Mouse (Mus musculus) heart, adult 18-20 months (tissue): ENCODE measurements at regions not wholly inside any gene's neighbourhood (a gene's known extent, or its start where the extent isn't known, plus 50 kb on each side); places are given as distances from the start of the nearest gene placed in this dataset.

Source experiments
- DNase-seq, 2 experiments: peaks; one replicate each; pipeline ENCODE4 v3.0.0; 2021 to 2022; ENCODE audit warnings: mixed read lengths in 1 of 2

DNA sequence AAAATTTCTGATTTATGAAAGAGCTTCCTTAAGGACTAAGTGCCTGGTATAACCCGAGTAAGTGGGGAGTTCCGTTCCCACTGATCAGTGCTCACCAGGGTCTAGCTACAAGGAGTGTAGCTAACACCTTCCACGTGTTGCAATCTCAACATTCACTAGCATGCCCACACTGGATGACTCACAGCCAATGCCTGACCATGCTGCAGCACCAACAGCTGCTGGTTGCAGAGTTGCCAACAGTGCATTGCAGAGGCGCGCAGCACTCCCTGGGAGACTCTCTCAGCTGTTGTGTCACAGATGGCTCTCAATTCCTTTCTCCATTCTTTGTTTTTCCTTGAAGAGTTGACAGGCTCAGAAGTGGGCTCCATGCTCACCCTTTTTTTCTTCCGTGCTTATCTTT lies 787.5 kb upstream of the Tenm3 start:
- DNase-seq = no peak

DNA sequence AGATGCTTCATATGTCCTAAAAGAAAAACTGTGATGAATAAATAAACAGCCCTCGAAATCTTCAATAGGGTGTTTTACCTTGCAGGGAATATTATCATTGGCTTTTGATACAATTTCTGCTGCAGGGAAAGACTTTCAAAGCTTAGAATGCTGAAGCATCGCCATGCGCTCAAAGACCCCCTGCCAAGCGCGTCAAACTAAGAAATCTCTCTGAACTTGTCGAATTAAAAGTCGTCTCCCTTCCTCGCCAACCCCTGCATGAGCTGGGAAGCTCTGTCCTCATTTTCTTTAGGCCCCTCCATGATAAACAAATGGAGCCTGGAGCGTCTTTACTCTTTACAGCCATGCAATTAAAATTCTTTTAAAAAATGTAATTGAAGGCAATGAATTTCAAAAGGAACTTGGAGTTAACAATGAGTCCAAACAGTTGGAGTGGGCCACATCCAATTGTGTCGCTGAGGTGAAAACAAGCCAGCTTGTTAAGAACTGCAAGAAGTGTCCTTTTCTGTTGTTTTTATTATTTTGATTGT lies 784.3 kb upstream of the Tenm3 start:
- DNase-seq = no peak

DNA sequence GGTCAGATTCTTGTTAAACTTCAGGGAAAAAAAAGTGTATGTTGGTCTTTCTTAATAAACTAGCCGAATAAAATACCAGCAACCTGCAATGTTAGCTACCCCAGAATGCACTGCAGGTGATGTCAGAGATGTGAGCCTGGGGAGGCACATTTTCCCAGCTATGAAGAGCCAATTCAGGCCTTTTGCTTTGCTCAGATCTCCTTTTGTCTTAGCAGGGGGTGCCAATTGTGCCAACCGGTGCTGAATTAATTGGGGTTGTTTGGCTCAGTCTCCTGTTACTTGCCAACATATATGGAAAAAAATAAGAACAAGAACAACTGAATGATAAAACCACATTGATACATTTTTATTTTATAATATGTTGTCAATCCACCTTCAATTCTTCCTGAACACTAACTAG lies 751.8 kb upstream of the Tenm3 start:
- no peak for DNase-seq

DNA sequence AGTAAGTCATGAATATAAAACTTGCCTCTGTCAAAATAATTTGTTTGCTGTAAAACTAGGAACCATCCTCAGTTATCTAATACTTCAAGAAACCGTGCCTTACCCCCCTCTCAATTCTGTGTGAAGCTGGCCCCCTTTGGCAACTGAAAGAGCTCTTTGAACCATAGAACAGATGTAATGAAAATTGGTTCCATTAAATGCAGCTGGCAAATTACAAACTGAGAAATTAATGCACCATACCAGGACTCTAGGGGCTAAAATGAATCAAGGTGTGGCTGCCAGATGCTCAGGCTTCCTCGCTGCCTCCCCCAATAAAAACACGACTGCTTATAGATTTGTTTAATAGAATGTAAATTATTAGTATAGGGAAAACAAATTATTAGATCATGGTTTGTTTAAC lies 723.7 kb upstream of the Tenm3 start:
- no peak for DNase-seq

DNA sequence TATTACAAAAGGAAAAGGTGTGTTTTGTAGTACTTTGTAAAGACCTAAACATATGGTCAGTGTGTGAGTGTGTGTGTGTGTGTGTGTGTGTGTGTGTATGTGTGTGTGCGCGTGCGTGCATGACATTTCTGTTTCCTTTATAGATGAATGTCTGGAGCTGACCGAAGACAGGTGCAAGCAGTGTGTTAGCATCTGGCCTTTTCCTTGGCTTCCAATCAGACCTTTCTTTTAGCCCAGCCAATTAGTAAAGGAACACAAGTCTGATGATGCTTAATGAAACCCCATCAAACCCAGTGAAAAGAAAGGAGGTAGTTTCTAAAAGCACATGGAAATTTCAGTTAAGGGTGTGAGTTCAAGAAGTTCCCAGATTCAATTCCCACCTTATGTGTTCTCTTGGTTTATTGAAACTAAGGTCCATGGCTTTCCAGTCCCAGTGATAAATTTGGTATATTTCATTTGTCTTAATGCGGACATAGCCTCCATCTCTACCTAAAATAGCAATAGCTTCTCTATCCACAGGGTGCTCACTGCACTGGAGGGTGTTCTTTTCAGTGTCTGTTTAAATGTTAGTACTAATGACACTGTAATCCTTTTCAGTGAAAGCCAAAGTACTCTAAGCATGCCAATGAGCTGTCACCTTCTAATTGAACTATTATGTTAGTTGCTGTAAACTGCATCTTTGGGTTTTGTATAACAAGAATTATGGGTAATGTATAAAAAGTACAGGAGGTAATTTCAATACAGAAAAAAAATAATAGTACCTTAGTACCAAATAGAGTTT lies 719.9 kb upstream of the Tenm3 start:
- DNase-seq = no peak

DNA sequence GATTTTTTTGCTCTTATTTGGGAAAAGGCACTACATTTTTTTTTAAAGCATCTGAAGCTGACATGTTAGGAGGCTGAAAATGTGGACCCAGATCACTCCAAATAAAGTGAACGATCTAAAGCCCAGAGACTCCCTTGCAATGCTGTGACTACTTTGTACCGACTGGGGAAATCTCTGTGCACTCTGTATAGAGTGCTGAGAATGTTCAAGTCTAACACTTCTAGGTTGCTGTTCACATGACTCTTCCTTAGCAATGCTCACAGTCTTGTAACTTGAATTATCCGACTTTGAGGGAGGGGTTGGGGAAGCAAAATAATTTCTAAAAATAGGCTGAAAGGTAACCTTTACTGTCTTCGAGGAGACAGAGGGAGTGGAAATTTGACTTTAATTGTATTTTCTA lies 719.2 kb upstream of the Tenm3 start:
- no peak for DNase-seq

DNA sequence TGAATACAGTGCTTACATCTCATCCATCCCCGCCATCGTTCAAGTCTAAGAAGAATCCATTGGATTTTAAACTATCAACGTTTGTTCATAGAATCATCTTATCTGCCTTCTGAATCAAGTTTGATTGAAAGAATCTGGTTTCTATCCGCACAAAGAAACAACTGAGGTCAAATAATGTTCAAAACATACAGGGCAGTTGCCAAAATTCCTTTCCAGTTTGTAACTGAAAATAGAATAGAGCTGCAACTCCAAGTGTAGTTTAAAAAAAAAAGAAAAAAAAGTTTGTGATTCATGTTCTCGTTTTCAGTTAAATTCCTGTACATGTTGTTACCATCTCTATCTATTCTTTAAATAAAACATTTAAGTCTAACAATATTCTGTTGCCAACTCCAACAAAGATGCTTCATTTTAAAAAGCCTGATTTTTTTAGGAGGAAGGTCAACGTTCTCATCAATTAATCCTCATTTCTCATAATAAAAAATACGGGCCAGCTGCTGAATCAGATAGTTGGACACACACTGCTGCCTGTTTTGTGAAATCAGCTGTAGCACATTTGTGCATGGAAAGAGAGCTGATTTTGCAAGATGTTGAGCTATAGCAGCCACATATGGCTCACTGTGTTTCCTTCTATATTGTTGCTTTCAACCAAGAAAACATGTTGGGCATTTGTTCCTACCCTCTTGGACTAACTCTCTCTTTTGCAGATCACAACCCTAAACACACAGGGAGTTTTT lies 712.1 kb upstream of the Tenm3 start:
- DNase-seq = peak in 1 of 2 experiments; percentile 12

DNA sequence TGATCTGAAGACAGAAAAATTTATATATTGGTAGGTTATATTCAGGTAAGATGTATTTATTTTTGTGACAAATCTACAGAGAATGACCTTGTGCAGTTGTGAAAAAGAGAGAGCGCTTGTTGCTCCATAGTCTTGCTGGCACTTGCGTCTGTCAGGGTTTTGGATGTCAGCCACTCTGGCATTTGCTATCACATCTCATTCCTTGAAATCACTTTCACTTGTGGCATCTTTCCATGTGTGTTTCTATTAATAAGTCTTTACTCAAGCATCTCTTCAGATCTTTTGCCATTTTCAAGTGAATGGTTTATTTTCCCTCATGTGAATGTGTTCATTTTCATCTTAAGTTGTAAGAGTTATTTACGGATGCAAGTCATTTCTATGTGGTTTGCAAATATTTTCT lies 709.4 kb upstream of the Tenm3 start:
- peak; percentile 68 to 70 for DNase-seq

DNA sequence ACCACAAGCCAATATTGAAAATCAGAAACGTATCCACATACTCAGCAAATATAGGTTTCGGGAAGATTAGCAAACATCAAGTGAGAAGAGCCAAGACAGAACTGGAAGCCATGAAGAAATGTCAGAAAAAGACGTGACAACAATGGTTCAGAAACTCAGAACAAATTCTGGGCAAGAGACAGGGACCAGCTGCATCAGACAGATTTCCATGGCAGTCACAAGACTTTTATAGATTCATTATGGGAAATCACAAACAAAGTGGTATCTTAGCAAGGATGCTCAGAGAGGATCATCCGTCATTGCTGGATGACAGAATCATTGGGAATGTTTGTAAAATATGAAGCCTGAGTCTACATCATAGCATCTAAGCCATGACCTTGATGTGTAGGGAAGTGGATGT lies 699.6 kb upstream of the Tenm3 start:
- DNase-seq = no peak

DNA sequence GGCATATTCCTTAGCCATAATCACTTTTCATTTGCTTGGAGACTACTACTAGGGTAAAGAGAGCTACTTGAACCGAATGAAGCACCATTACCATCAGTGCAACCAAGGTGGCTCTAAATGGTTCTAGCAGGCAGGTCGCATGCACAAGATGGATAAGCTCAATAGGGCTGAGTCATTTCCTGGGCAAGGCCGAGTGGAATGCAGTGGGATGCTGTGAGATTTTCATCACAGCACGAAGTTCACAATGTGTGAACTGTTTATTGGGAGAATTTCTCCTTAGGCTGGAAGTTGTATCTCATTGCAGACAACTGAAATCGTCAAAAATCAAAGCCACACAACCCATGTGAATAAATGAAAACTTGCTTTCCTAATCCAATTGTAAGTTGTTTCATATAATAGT lies 697.6 kb upstream of the Tenm3 start:
- no peak for DNase-seq

DNA sequence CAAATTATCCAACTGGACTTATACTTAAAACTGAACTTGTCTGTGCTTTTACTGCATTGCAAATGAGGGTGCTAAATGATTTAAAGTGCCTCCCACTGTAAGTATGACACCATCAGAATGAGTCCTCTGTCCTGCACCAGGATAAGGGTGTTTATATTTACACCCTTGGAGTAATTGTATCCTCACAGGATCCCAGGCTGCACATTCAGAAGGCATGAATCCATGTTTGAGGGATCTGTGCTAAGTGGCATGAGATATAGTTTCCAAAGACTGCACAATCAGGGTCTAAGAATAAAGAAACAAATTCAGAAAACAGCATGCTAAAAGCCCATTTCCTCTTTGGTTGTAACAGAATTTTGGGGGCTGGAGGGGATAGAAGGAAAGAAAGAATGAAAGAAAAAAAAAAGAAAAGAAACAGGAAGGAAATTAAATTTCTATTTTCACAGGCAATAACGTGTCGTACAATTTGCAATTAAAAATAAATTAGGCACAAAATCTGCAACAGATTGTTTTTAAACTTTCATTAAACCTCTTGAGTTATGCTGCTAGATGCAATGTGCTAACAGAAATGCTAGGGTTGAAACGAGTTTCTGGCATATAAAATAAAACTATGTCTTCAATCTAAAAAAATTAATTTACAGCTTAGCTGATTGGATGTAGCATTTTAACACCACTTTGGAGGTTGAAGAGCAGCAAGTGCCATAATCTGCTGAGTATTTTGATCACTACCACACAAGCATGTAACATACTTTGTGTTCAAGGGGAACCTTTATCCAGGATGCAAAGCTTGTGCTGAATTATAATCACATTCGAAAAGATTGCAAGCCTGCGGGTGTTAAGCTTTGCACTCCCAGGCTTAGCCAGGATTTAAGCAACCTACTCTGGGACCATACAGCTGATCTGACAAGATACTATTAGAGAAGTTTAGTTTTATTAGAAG lies 689.9 kb upstream of the Tenm3 start:
- no peak for DNase-seq

DNA sequence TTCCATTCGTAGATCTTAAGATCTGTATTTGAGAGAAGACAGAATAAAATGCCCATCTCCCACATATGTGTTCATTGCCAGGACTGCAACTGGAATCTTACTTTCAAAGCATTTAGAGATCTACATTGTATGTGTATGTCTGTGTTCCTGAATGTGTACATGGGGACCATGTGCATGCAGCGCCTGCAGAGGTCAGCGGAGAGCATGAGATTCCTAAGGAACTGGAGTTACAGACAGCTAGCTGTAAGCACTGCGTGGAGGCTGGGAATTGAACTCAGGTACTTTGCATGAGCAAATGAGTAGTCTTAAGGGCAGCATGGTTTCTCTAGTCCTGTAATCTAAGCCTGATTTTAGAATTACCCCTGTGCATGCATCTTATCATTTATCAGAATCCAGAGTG lies 685.5 kb upstream of the Tenm3 start:
- peak in 1 of 2 experiments; percentile 10 for DNase-seq

DNA sequence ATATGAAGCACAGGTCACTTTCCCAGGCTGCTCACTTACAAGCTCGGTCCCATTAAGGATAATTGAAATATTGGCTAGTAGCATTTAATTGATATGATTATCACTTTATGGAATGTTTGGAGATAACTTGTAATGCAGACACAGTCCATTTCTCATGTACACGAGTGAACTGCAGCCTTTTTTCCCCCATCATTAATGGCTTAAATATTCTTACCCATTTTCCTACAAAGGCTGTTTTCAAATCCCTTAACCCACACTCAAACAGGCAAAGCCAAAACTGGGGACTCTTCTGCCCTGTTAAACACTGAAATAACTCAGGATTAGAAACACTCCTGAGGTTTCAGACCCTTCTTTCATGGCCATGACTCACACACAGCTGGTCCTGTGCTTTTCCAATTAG lies 649.2 kb upstream of the Tenm3 start:
- DNase-seq = no peak

DNA sequence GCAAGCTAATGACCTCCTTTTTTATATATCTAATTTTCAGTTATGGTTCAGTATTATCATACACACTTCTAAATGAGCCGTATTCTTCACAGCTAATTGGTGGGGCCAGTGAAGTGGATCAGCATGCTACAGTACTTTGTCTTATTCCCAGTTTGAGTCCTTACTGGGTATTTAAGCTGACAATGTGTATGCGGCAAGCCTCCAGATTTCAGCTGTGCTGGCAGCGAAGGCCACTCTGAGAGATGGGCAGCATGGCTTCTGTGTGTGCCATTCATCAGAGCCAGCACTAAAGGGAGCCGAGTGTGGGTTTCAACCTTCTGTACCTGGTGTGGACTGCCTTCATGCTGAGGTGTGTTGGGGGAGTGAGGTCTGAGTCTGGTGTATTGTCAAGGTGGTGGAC lies 641.5 kb upstream of the Tenm3 start:
- DNase-seq = no peak

DNA sequence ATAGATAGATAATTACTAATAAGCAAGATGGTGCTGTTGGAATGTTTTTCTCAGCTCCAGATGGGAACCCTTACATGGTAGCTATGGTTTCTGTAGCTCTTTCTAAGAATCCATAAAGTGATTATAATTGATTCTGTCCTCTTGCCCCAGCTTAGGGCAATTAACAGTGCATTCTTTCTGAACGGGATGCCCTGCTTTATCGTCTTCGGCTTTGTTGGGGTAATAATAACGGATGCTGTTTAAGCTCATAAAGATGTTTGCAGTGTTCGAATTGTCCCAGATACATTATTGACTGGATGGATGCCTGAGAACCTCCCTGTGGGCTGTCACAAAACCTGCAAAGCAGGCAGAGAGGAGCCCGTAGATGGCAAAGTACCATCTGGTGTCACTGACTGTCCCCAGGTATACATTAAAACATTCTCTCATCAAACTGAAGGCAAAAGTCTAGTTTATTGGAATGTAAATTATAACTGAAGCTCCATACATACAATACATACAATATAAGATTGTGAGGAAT lies 637.8 kb upstream of the Tenm3 start:
- DNase-seq = no peak

DNA sequence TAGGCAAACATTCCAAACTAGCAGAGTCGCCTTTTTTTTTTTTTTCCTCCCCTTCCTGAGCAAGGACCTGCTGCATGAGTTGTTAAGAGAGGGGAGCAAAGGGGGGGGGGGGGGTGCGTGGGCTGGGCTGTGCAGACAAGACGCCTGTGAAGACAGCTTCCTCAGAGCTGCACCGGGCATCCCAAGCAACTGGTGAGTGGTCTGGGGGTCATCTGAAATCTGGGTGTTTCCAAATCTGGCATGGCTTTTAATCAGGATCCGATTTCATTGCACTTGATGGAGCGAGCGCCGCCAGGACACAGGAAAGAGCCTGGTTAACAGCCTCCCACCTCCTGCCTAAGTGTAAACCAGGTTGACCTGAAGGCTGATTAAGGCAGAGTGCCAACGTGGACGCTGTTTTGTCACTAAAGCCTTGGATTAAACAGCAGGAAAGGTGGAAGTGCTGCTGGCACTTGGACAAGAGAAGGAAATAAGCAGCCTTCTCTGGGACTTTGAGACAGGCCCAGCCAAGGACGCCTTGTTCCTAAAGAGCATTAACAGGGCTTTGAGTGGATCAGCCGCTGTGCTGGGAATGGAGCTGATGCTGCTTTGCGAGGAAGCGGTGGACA lies 622.3 kb upstream of the Tenm3 start:
- DNase-seq = no peak

DNA sequence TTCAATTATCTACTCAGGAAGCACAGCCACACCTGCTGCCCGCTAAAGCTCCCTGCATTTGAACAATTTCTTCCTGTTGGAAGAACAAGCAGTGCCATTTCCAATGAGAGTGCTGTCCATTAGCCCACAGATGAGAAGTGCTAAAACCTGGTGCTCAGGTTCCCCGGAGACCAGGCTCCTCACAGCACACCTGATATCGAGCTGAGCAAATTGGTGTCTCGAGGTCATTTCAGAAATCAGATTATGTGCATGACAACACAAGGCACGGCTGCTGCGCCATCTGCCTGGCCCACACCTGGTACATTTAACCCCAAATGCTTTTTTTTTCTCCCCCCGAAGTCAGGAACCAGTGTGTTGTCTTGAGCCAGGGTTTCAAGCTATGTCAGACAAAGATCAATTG lies 621.3 kb upstream of the Tenm3 start:
- no peak for DNase-seq

DNA sequence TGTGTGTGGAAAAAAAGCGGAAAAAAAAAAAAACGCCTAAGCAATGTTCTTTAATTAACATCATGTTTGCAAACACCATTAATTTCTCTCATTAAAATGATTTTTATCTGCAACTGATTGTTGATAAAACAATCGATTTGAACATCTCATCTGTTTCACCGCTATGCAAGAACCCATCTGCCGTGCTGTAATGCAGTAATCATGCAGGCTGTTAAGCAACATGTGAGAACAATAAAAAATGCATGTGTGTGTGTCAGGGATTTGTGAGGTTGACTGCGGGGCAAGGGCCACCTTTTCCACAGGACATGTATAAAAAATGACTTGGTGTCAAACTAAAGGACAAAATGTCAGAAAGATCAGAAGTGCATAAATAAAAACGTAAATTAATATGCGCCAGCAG lies 618.9 kb upstream of the Tenm3 start:
- DNase-seq = no peak

DNA sequence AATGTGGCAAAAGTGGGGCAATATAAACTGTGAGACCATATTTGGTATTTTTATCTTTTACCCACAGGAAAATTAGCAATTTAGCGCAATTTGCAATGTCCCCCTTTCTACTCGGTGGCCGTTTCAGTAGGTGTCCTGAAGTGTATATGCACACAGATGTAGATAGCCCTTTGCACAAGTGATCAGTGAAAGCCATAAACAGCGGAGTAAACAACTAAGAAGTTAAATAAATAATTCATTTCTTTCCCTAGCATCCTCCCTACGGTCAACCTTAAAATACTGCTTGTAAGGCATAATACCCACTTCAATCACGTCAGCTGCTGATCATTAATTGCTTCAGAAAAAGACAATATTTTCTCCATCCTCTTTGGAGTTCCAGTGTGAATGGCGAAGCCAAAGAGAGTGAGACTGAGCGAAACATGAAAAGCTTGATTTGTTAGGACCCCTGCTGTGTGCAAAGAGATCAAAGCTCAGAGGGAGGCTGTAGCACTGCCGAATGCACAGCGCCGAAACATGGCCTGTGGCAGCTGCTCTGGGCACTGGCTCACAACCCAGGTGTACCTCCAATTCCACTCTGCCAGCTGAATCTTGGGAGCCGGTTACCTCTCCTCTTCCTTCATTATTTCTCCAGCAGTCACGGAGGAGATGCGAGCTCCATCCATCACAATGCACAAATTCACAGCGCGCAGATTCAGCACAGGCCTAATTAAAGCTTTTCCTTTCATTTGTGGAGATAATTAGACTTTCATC lies 618.1 kb upstream of the Tenm3 start:
- no peak for DNase-seq

DNA sequence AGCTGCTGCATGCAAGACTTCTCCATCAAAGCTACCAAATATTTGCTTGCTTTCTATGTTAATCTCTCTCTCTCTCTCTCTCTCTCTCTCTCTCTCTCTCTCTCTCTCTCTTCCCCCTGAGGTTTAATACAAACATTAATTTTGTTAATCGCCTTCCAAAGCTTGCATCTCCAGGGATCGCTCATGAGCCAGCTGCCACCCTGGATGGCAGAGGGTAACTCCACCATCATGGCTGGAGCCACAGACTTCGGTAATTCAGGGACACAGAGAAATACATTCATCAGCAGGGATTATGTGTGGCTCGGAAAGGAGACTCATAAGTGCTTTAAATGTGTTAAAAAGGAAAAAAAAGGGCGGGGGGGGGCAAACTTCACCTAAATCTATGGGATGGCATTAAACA lies 601.7 kb upstream of the Tenm3 start:
- no peak for DNase-seq

DNA sequence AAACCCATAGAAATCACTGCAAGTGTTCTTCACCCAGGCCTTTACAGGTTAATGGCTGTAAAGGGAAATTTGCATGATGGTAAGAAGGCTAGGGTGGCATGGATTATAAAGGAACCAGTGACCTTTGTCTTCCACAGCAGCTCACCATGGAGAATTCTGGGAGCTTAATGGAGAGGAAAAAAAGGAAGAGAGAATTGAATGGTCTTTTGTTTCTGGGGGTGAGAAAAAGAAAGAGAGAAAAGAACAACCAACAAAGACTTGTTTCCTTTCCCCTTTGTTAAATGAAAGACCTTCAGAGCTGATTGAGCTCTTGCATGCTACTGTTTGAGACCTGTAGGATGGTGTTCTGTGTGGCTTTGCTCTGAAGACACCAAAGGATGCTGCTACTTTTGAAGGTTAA lies 597.5 kb upstream of the Tenm3 start:
- no peak for DNase-seq
